Mouse (Mus musculus) midbrain, embryonic 10.5 days (tissue): ENCODE measurements around the gene Ptprn. TPM values are rescaled to one million over a fixed set of nuclear protein-coding genes. Genes with fewer than 3 reads are reported as not detected.

ENCODE experiments used
- microRNA-seq: library from miRNA; unstranded; fragments of <30 nt; microRNA quantifications from one replicate; pipeline ENCODE4, GENCODE M21; 2017
- polyA plus RNA-seq: library from polyadenylated mRNA; unstranded; fragments of >200 nt; fragmentation: Nextera tagmentation; extraction: Ambion mirVana; gene quantifications from 2 replicates; pipeline ENCODE4 v1.2.1, GENCODE M21; 2016

The Ptprn gene
- polyA plus RNA-seq, 1 experiment from 2014 or later: 3.6 TPM

Small RNAs within 50 kb of the gene (microRNA-seq; reads per million reads assigned to microRNA genes)
- not detected for gene Gm27943

Other genes starting within 250 kb of the Ptprn start
- gene Nhej1, start 139.3 kb downstream of the Ptprn start, polyA plus RNA-seq: 15.2 and 16.0 TPM in 2 replicates
- gene Slc23a3, start 130.6 kb downstream of the Ptprn start, polyA plus RNA-seq: 0.11 TPM in 1 of 2 replicates, not detected in the other
- gene Cnppd1, start 121.8 kb downstream of the Ptprn start, polyA plus RNA-seq: 51.7 and 60.4 TPM in 2 replicates
- 44.1 and 55.4 TPM in 2 replicates for gene Retreg2, start 121.7 kb downstream of the Ptprn start, polyA plus RNA-seq
- gene Zfand2b, start 95.9 kb downstream of the Ptprn start, polyA plus RNA-seq: 30.6 and 34.1 TPM in 2 replicates
- gene Abcb6, start 84.1 kb downstream of the Ptprn start, polyA plus RNA-seq: 42.5 and 50.6 TPM in 2 replicates
- 22.9 and 24.1 TPM in 2 replicates for gene Ankzf1, start 72.4 kb downstream of the Ptprn start, polyA plus RNA-seq
- 18.8 and 25.4 TPM in 2 replicates for gene Atg9a, start 72.3 kb downstream of the Ptprn start, polyA plus RNA-seq
- 14.8 and 16.0 TPM in 2 replicates for gene Glb1l, start 53.7 kb downstream of the Ptprn start, polyA plus RNA-seq
- 142 and 154 TPM in 2 replicates for gene Stk16, start 53.7 kb downstream of the Ptprn start, polyA plus RNA-seq
- 9.0 and 10.0 TPM in 2 replicates for gene Tuba4a, start 44.6 kb downstream of the Ptprn start, polyA plus RNA-seq
- not detected in 2 replicates for gene A630095N17Rik, start 32.4 kb downstream of the Ptprn start, polyA plus RNA-seq
- gene Dnajb2, start 28.1 kb downstream of the Ptprn start, polyA plus RNA-seq: 27.5 and 27.9 TPM in 2 replicates
- gene Resp18, start 13.9 kb upstream of the Ptprn start, polyA plus RNA-seq: 7.2 and 16.2 TPM in 2 replicates
- 157 and 176 TPM in 2 replicates for gene Dnpep, start 53.5 kb upstream of the Ptprn start, polyA plus RNA-seq
- 1.1 and 2.8 TPM in 2 replicates for gene Des, start 95.8 kb upstream of the Ptprn start, polyA plus RNA-seq
- gene Speg, start 110.8 kb upstream of the Ptprn start, polyA plus RNA-seq: 23.6 and 26.9 TPM in 2 replicates
- gene Gmppa, start 171.4 kb upstream of the Ptprn start, polyA plus RNA-seq: 70.2 and 73.1 TPM in 2 replicates
- 6.1 and 17.7 TPM in 2 replicates for gene Asic4, start 185.9 kb upstream of the Ptprn start, polyA plus RNA-seq
- 24.4 and 25.2 TPM in 2 replicates for gene Chpf, start 214.8 kb upstream of the Ptprn start, polyA plus RNA-seq
- gene Tmem198, start 215.0 kb upstream of the Ptprn start, polyA plus RNA-seq: 9.9 and 17.4 TPM in 2 replicates
- 35.2 and 35.7 TPM in 2 replicates for gene Obsl1, start 241.9 kb upstream of the Ptprn start, polyA plus RNA-seq
- gene Inha, start 242.6 kb upstream of the Ptprn start, polyA plus RNA-seq: 1.7 and 2.7 TPM in 2 replicates